In the genomic region with DNA sequence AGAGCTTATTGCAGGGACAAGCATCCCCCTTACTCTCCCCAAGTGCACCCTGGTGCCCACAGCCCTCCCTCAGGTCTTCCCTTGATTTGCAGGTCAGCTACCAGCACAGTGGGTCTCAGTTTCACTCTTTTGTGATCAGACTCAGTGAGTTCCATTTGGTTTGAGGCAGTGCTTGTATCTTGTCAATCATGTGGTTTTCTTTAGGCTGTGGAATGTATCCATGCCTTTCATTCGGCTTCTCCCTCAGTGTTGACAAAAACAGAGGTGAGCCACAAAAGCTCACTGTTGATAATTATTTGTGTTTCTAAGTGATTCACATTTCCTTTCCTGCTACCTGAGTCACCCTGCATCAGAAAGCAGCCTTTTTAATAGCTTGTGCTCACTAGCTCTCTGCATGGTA, we compare ENCODE assay signal across 21 mouse cellular contexts.
"Had no signal": no experiment of that assay in that cellular context is flagged by ENCODE, and none has a peak within 500 bp of the region (broad histone marks: within the 10 kb centered on the region; RNA-seq: fewer than 3 reads in every experiment).

No protein-coding gene starts in this region.

- ATAC-seq: intestine, postnatal 0 days; liver, embryonic 12.5 days; midbrain, embryonic 13.5 days had no signal

- H3K4me3 ChIP-seq: left cerebral cortex, adult 2 months; limb, embryonic 12.5 days; limb, embryonic 15.5 days; liver, embryonic 12.5 days; liver, embryonic 15.5 days; midbrain, embryonic 10.5 days; midbrain, embryonic 13.5 days; stomach, embryonic 15.5 days had no signal

- H3K27ac ChIP-seq: kidney, postnatal 0 days; left cerebral cortex, adult 2 months; limb, embryonic 12.5 days; limb, embryonic 15.5 days; liver, embryonic 12.5 days; liver, embryonic 15.5 days; macrophage; midbrain, embryonic 10.5 days; midbrain, embryonic 13.5 days; stomach, embryonic 15.5 days had no signal

- H3K4me1 ChIP-seq: liver, embryonic 15.5 days; stomach, embryonic 15.5 days had no signal

- H3K9me3 ChIP-seq: limb, embryonic 12.5 days; limb, embryonic 15.5 days; liver, embryonic 12.5 days; liver, embryonic 15.5 days; midbrain, embryonic 10.5 days; midbrain, embryonic 13.5 days; stomach, embryonic 15.5 days had no signal

- H3K4me2 ChIP-seq: limb, embryonic 15.5 days; liver, embryonic 12.5 days; liver, embryonic 15.5 days; midbrain, embryonic 13.5 days; stomach, embryonic 15.5 days had no signal

- H3K36me3 ChIP-seq: limb, embryonic 12.5 days; limb, embryonic 15.5 days; liver, embryonic 12.5 days; liver, embryonic 15.5 days; midbrain, embryonic 10.5 days; midbrain, embryonic 13.5 days; stomach, embryonic 15.5 days had no signal

- DNase-seq: kidney, adult 2 months; kidney, postnatal 25 days; layer of hippocampus, postnatal 36 days; left cerebral cortex, postnatal 4 days; lung, adult 2 months; lung, postnatal 14 days; retina, postnatal 1 day; right cerebral cortex, postnatal 25 days; spleen, adult 18-20 months; thymus, postnatal 36 days had no signal

- H3K27me3 ChIP-seq: limb, embryonic 12.5 days; limb, embryonic 15.5 days; liver, embryonic 12.5 days; liver, embryonic 15.5 days; midbrain, embryonic 13.5 days; stomach, embryonic 15.5 days had no signal

- H3K9ac ChIP-seq: limb, embryonic 12.5 days; limb, embryonic 15.5 days; liver, embryonic 12.5 days; liver, embryonic 15.5 days; midbrain, embryonic 13.5 days; stomach, embryonic 15.5 days had no signal
